Mouse (Mus musculus) kidney, adult 9 months (tissue): ENCODE measurements around the gene Rai14.
A peak's percentile ranks its signal among the peaks of the same experiment; 100 is the strongest.

ENCODE experiments used
- DNase-seq: peaks from one replicate; pipeline ENCODE4 v3.0.0; 2022

The Rai14 gene

GRCm38 (mm10) chr15:10645101-10645500, 69.3 kb downstream of the Rai14 start:
- DNase-seq = peak; percentile 54

- DNase-seq = no peak
Measured at GRCm38 (mm10) chr15:10643819-10644218, 70.6 kb downstream of the Rai14 start.

- no peak for DNase-seq
Measured at GRCm38 (mm10) chr15:10643224-10643623, 71.2 kb downstream of the Rai14 start.

GRCm38 (mm10) chr15:10642419-10642818, 72.0 kb downstream of the Rai14 start:
- DNase-seq = no peak

GRCm38 (mm10) chr15:10640721-10641120, 73.7 kb downstream of the Rai14 start:
- no peak for DNase-seq

GRCm38 (mm10) chr15:10637251-10637793, 77.1 kb downstream of the Rai14 start:
- DNase-seq = no peak

GRCm38 (mm10) chr15:10636844-10637243, 77.6 kb downstream of the Rai14 start:
- no peak for DNase-seq

GRCm38 (mm10) chr15:10635121-10635520, 79.3 kb downstream of the Rai14 start:
- DNase-seq = no peak

- no peak for DNase-seq
Measured at GRCm38 (mm10) chr15:10634176-10634575, 80.2 kb downstream of the Rai14 start.

GRCm38 (mm10) chr15:10633381-10633780, 81.0 kb downstream of the Rai14 start:
- DNase-seq = peak; percentile 82

- DNase-seq = no peak
Measured at GRCm38 (mm10) chr15:10632581-10632980, 81.8 kb downstream of the Rai14 start.

- DNase-seq = no peak
Measured at GRCm38 (mm10) chr15:10632060-10632459, 82.4 kb downstream of the Rai14 start.

- DNase-seq = no peak
Measured at GRCm38 (mm10) chr15:10631541-10631940, 82.9 kb downstream of the Rai14 start.

- no peak for DNase-seq
Measured at GRCm38 (mm10) chr15:10628980-10629346, 85.5 kb downstream of the Rai14 start.

GRCm38 (mm10) chr15:10628131-10628979, 86.1 kb downstream of the Rai14 start:
- no peak for DNase-seq

GRCm38 (mm10) chr15:10623571-10624227, 90.7 kb downstream of the Rai14 start:
- DNase-seq = peak; percentile 32

GRCm38 (mm10) chr15:10621194-10621593, 93.2 kb downstream of the Rai14 start:
- DNase-seq = no peak

- DNase-seq = no peak
Measured at GRCm38 (mm10) chr15:10619678-10620077, 94.7 kb downstream of the Rai14 start.

GRCm38 (mm10) chr15:10618276-10618675, 96.1 kb downstream of the Rai14 start:
- DNase-seq = no peak

- DNase-seq = peak; percentile 38
Measured at GRCm38 (mm10) chr15:10616001-10616400, 98.4 kb downstream of the Rai14 start.

- no peak for DNase-seq
Measured at GRCm38 (mm10) chr15:10611040-10611439, 103.4 kb downstream of the Rai14 start.

- no peak for DNase-seq
Measured at GRCm38 (mm10) chr15:10609107-10609506, 105.3 kb downstream of the Rai14 start.

- no peak for DNase-seq
Measured at GRCm38 (mm10) chr15:10608508-10609098, 105.8 kb downstream of the Rai14 start.

GRCm38 (mm10) chr15:10599413-10599812, 115.0 kb downstream of the Rai14 start:
- no peak for DNase-seq
